Mouse (Mus musculus): Measurements from ENCODE around the gene Fam162b.

GRCm38 (mm10) chr10:51596928-51597635 lies 6.8 kb upstream of the Fam162b start:
- TF ChIP-seq CTCF (conservative IDR thresholded peaks at IDR 0.05; ENCODE audit: insufficient read depth, insufficient read length, low read depth, low read length) = no peak
- TF ChIP-seq POLR2A (IDR thresholded peaks at IDR 0.05; ENCODE audit: low read depth, low read length) = no peak

Measured in kidney, adult 2 months (tissue).